Mouse (Mus musculus): ENCODE results near the gene Zfp426.

DNA sequence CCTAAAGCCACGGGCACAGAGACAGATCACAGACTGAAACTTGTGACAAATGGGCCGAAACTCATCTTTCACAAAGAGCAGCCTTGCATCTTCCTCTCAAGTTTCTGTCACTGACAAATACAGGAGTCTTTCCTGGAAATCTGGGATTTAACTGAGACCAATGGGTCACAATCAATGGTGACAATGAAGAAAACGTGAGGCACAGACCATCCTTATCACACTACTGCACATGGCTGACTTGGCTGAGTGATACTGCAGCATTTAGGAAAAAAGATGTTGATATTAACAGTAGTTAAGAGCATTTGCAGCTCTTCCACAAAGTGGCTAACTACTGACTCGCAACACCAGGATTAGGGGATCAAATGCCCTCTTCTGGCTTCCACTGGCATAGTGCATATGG, 19.1 kb upstream of the Zfp426 start:
- TF ChIP-seq CTCF (IDR thresholded peaks at IDR 0.05) (no peak), POLR2A (IDR thresholded peaks at IDR 0.05; ENCODE audit: insufficient read depth, low read depth, low read length) (no peak), EP300 (IDR thresholded peaks at IDR 0.05; ENCODE audit: insufficient read depth, low read depth, low read length) (no peak)

Data from heart, adult 2 months (tissue).